Mouse (Mus musculus): ENCODE results near the gene Lbh.

- TF ChIP-seq CTCF (IDR thresholded peaks at IDR 0.05; ENCODE audit: insufficient read depth, low read depth, low read length) (no peak), POLR2A (IDR thresholded peaks at IDR 0.05; ENCODE audit: insufficient read depth, low read depth, low read length) (no peak)
Observed at GRCm38 (mm10) chr17:72983471-72983870, 65.4 kb downstream of the Lbh start.
